Mouse (Mus musculus): ENCODE results near the gene Gmpr2. TPM values are rescaled to one million over a fixed set of nuclear protein-coding genes. Genes with fewer than 3 reads are reported as not detected.

The Gmpr2 gene
- 12.7 and 32.2 TPM in 2 replicates for polyA plus RNA-seq (2012; rRNA removed; ENCODE audit: low replicate concordance)

DNA sequence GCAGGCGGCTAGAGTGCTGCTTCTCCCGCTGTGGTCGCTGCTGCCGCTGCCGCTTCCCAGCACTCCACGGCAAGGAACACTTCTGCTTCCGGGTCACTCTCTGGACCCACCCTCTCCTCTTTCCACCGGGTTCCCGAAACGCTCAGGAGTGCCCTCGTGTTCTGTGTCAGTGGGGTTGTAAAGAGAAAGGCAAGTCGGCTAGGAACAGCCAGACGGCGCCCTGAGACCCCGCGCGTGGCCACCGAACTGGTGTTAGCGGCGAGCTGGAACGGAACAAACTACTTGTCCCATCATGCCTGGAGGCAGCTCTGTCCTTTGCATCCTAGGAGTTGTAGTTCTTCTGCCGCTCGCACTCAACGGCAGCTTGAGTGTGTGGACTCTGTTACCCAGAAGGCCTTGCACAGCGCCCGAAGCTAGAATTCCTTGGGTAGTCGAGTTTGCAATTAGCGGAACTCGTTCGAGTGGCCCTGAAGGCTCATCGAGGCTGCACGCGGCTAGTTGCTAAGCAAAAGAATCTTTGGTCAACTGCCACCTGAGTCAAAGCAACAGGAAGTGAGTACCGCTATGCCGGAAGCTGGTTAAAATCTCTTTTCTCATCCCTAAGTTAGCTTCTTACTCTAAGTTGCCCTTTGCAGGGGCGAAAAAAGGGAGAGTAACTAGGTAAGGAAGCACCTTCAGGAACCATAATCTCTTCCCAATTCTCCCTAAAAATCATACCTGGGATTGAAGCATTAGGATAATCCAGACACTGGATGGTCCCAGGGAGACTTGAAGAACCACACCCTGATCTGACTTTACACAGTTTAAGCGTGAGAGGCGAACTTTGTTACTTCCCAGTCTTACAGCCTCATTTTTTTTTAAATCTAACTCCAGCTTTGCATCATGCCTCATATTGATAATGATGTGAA lies at the start of gene Gmpr2, which contains the start of gene Nedd8:
Gene Gmpr2, plus strand, starts transcription at position 109 of the 908 bp plus-strand sequence.
Gene Nedd8, minus strand, starts transcription at position 292 of the 908 bp plus-strand sequence.

DNA sequence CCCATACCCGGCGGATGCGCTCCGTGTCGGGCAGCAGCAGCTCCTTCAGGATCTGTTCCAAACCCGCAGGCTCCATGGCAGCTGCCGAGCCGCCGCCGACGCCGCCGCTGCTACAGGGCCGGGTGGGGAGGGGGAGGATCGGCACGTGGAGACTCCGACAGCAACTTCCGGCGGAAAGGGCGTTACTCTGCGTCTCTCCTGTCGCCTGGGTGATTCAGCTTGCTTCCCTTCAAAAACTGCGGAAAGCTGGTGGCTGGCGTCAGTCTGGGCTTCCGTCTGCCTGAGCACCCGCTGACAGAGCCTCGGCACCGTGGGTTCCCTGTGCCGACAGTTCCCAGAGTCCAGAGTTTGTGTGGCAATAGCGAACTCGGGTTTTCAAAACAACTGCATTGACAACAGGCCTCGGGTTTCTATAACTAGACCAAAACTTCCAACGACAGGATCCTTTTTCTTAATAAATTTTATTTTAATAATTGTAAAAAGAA lies 36.2 kb upstream of the Gmpr2 start, which contains the start of gene Ipo4:
Gene Ipo4, minus strand, starts transcription at position 435 of the 485 bp plus-strand sequence.

DNA sequence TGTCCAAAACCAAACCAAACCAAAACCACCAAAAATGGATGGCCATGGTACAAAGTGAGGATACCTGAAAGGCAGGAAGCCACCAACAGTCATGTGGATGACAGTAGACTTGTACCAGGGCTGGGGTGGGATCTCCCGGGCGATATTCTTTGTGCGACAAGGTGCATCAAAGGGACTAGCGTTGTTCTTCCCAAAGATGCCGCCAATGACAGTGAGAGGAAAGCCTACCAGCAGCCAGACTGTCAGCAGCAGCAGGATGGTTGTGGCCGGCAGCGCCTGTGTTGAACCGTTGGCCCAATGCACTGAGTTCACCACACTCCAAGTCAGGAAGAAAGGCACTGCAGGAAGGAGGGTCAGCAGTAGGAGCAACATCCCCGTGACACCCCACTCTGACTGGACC lies 33.9 kb upstream of the Gmpr2 start, which contains the start of gene Gm49378:
Gene Gm49378, minus strand, starts transcription at position 101 of the 400 bp plus-strand sequence.

DNA sequence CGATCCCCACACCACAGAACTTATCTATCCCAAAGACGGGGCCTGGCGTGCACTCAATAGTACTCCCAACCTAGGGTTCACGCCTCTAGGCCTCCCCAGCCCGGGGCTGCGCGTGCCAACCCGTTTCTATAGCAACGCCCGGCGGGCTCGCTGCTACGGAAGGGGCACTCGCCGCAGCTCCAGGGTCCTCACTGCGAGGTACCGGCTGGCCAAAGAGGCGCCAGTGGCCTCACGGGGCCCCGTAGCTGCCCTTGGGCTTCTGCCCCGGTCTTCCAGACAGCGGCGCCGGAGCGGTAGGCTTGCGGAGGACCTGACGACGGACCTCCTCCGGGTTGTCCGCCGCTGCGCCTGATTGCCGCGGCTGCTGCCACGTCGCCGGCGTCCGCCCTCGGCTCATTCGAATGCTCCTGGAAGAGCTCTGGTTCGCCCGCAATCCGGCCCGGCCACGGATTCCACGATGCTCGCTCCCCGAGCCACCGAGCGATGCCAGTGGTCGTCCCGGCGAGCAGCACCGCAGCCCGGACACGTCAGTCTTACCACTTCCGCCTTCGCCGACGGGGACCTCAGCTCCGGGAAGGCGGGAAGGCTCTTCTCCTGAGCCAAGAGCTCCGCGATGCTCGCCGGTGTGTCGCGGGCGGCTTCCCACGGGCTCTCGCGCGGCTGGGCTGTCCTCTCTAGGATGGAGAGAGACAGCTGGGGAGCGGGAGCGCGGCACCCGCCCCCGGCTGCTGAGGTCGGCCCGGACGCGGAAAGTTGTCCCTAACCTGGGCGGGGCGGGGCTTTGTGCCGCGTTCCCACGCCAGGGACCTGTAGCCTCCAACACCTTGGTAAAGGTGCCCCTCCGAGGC lies 28.5 kb upstream of the Gmpr2 start, which contains the start of gene Tm9sf1:
Gene Tm9sf1, minus strand, starts transcription at position 747 of the 848 bp plus-strand sequence.

DNA sequence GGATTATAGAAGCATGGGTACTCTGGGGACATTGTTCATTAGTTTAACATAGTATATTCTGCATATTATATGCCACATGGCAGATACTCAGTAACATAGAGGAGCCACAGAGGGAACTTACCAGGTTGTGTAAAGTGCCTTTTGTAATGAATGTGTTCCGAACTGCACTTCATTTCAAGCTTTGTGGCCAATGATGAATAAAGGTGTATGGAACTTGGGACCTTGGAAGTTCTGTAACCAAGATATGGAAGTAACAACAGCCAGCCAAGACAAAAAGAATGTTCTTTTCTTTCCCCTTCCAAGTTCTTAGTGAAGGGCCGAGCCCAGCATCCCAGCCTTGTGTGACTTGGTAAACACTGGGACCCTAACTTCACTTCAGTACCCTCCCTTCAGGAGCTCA lies 21.9 kb upstream of the Gmpr2 start, which contains the start of gene Tssk4:
Gene Tssk4, plus strand, starts transcription at position 301 of the 400 bp plus-strand sequence.

DNA sequence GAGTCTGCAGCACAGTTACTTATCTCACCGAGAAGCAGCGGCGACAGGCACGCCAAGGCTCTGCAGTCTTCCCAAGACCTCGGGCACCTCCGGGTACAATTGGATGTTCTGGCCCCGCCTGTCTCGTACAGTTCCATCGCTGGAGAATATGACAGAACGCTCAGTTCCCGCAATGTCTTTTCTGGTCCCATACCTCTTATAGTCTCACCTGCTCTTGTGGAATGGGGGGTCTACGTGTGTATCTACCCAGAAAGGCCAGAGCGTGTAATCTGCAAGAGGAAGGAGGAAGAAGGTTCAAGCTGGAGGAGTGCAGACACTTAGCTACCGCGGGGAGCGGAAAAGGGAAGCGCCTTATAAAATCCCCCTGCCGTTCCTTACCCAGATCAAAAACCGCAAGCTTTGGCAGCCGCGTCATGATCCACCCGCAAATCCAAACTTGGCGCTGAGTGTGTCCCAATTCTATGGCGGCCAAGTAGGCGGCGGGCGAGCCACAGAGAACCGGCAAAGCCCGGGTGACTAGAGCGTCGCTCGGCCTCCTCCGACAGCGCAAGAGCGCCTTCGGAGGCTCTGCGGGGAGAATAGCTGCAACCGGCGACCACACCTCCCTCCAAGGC lies 11.7 kb upstream of the Gmpr2 start, which contains the start of gene Mdp1:
Gene Mdp1, minus strand, starts transcription at position 549 of the 614 bp plus-strand sequence.

DNA sequence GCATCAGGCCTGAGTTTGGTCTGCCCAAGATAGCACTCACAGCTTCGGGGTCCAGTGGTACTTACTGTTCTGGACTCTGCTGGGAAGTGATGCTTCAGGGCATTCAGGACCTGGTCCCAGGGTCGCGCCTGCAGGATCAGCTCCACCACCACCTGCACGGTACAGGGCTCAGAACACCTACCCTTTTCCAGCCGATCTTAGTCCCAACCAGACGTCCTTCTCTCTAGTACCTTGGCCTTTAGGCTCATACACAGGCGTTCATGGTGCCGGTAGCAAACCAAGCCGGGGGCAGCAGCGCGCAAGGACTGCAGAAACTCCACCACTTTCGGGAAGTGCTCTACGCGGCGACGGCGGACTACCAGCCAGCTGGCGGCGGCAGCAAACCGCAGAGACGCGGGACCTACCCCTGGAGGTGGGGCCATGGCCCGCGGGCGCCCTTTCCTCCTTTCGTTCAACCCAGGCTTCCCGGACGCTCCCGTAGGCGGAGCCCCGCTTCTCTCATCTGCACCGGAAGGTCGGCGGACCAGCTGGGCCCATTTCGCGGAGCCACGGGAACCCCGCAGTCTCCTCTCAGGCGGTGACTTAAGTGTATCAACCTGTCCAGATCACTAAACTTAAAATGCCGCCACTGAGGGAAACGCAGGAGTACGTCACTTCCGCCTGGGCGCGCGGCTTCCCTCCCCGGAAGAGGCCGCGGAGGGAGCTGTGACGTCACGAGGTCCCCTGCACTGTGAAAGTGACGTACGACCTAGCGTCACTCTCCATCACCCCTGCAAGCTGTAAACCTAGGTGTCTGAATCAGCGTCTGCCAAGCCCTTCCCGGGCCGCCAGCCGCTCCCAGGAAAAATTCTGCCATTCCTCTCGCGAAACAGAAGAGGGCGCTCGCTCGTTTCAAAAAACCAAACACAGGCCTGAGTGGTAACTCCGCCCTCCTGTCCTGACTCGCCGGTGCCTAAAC lies 9.7 kb downstream of the Gmpr2 start, which contains the start of gene Tinf2:
Gene Tinf2, minus strand, starts transcription at position 661 of the 958 bp plus-strand sequence.

DNA sequence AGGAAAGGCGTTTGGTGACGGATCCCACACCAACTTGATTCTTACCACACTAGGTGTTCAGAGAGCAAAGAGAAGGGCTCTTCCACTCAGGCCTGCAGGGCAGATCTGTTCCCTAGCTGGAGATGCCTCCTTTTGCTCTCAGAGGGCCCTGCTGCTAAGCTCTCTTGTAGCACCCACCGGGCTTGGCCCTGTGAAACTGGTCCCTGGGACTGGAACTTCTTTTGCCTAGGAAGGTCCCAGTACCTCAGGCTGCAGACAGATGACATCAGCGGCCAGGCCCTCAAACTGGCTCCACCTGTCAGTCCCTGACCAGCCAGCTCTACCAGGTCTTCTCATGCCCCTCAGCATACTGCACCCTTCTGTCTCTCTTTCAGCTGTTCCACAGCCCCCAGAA lies 42.0 kb downstream of the Gmpr2 start, which contains the start of gene Tgm1:
Gene Tgm1, minus strand, starts transcription at position 198 of the 394 bp plus-strand sequence.

DNA sequence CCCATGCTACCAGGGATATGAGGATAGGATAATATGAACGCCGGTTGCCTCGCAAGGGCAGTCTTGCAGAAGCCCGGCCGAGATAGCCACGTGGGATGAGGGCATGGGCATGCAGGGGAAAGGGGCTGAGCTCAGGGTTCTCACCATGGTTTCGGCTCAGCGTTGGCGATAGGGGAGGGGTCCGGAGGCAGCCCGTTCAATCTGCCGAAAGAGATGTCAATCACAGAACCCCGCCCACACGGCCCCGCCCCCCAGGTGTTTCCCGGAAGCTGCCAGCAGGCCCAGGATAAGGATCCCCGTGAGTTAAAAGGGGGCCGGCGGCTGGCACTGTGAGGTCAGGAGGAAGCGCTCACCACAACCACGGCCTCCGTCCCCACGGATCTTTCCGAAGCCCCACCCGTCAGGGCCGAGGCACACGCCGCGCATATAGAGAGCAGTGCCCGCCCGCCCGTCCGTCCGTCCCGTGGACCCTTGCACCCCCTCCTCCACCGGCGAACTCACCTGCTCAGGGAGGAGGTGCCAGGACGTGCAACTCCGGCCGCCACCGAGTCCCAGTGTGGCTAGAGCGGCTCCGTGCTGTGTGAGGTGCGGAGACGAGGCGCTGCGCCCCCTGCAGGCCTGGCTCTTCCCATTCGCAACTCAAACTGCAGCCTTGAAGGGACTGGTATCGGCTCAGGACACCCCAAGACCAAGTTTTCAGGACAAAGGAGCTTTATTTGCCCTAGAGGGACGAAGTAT lies 50.1 kb downstream of the Gmpr2 start, which contains the start of gene Rabggta:
Gene Rabggta, minus strand, starts transcription at position 564 of the 738 bp plus-strand sequence.

Other genes starting within 250 kb of the Gmpr2 start
- gene Dhrs4, start 193.2 kb upstream of the Gmpr2 start, polyA plus RNA-seq (2012; rRNA removed; ENCODE audit: low replicate concordance) = 37.4 and 44.9 TPM in 2 replicates
- gene Carmil3, start 181.3 kb upstream of the Gmpr2 start, polyA plus RNA-seq (2012; rRNA removed; ENCODE audit: low replicate concordance) = 4.7 and 7.6 TPM in 2 replicates
- gene Cpne6, start 161.5 kb upstream of the Gmpr2 start, polyA plus RNA-seq (2012; rRNA removed; ENCODE audit: low replicate concordance) = 0.04 and 0.06 TPM in 2 replicates
- gene Nrl, start 147.0 kb upstream of the Gmpr2 start, polyA plus RNA-seq (2012; rRNA removed; ENCODE audit: low replicate concordance) = not detected in 2 replicates
- gene Pck2, start 131.7 kb upstream of the Gmpr2 start, polyA plus RNA-seq (2012; rRNA removed; ENCODE audit: low replicate concordance) = 48.9 and 49.2 TPM in 2 replicates
- 81.8 and 97.0 TPM in 2 replicates for gene Dcaf11, start 111.9 kb upstream of the Gmpr2 start, polyA plus RNA-seq (2012; rRNA removed; ENCODE audit: low replicate concordance)
- gene A730061H03Rik, start 111.5 kb upstream of the Gmpr2 start, polyA plus RNA-seq (2012; rRNA removed; ENCODE audit: low replicate concordance) = 3.3 and 3.4 TPM in 2 replicates
- gene Fitm1, start 96.3 kb upstream of the Gmpr2 start, polyA plus RNA-seq (2012; rRNA removed; ENCODE audit: low replicate concordance) = 1.3 and 183 TPM in 2 replicates
- 108 and 126 TPM in 2 replicates for gene Psme1, start 93.8 kb upstream of the Gmpr2 start, polyA plus RNA-seq (2012; rRNA removed; ENCODE audit: low replicate concordance)
- gene Emc9, start 86.6 kb upstream of the Gmpr2 start, polyA plus RNA-seq (2012; rRNA removed; ENCODE audit: low replicate concordance) = 46.8 and 63.8 TPM in 2 replicates
- gene Psme2, start 80.8 kb upstream of the Gmpr2 start, polyA plus RNA-seq (2012; rRNA removed; ENCODE audit: low replicate concordance) = 82.9 and 83.0 TPM in 2 replicates
- gene Rnf31, start 80.2 kb upstream of the Gmpr2 start, polyA plus RNA-seq (2012; rRNA removed; ENCODE audit: low replicate concordance) = 45.2 and 55.3 TPM in 2 replicates
- 87.7 and 150 TPM in 2 replicates for gene Irf9, start 68.4 kb upstream of the Gmpr2 start, polyA plus RNA-seq (2012; rRNA removed; ENCODE audit: low replicate concordance)
- gene Rec8, start 53.9 kb upstream of the Gmpr2 start, polyA plus RNA-seq (2012; rRNA removed; ENCODE audit: low replicate concordance) = 1.1 and 1.5 TPM in 2 replicates
- gene Ipo4, start 36.0 kb upstream of the Gmpr2 start, polyA plus RNA-seq (2012; rRNA removed; ENCODE audit: low replicate concordance) = 86.3 and 113 TPM in 2 replicates
- gene Gm49378, start 34.0 kb upstream of the Gmpr2 start, polyA plus RNA-seq (2012; rRNA removed; ENCODE audit: low replicate concordance) = 12.4 and 13.1 TPM in 2 replicates
- 79.9 and 86.5 TPM in 2 replicates for gene Tm9sf1, start 28.1 kb upstream of the Gmpr2 start, polyA plus RNA-seq (2012; rRNA removed; ENCODE audit: low replicate concordance)
- 1.1 and 1.4 TPM in 2 replicates for gene Tssk4, start 21.8 kb upstream of the Gmpr2 start, polyA plus RNA-seq (2012; rRNA removed; ENCODE audit: low replicate concordance)
- 15.3 and 24.6 TPM in 2 replicates for gene Mdp1, start 11.4 kb upstream of the Gmpr2 start, polyA plus RNA-seq (2012; rRNA removed; ENCODE audit: low replicate concordance)
- 210 and 446 TPM in 2 replicates for gene Nedd8, start 183 bp downstream of the Gmpr2 start, polyA plus RNA-seq (2012; rRNA removed; ENCODE audit: low replicate concordance)
- gene Tinf2, start 9.9 kb downstream of the Gmpr2 start, polyA plus RNA-seq (2012; rRNA removed; ENCODE audit: low replicate concordance) = 12.8 and 15.9 TPM in 2 replicates
- 8.3 and 10.6 TPM in 2 replicates for gene Tgm1, start 42.0 kb downstream of the Gmpr2 start, polyA plus RNA-seq (2012; rRNA removed; ENCODE audit: low replicate concordance)
- 51.2 and 52.9 TPM in 2 replicates for gene Rabggta, start 50.3 kb downstream of the Gmpr2 start, polyA plus RNA-seq (2012; rRNA removed; ENCODE audit: low replicate concordance)
- gene Dhrs1, start 73.7 kb downstream of the Gmpr2 start, polyA plus RNA-seq (2012; rRNA removed; ENCODE audit: low replicate concordance) = 75.4 and 104 TPM in 2 replicates
- gene Nop9, start 73.8 kb downstream of the Gmpr2 start, polyA plus RNA-seq (2012; rRNA removed; ENCODE audit: low replicate concordance) = 16.8 and 28.9 TPM in 2 replicates
- 2.9 and 3.4 TPM in 2 replicates for gene Cideb, start 86.5 kb downstream of the Gmpr2 start, polyA plus RNA-seq (2012; rRNA removed; ENCODE audit: low replicate concordance)
- gene Ltb4r2, start 89.5 kb downstream of the Gmpr2 start, polyA plus RNA-seq (2012; rRNA removed; ENCODE audit: low replicate concordance) = 0.29 and 0.34 TPM in 2 replicates
- 5.1 and 7.6 TPM in 2 replicates for gene Ltb4r1, start 94.0 kb downstream of the Gmpr2 start, polyA plus RNA-seq (2012; rRNA removed; ENCODE audit: low replicate concordance)
- gene Adcy4, start 112.2 kb downstream of the Gmpr2 start, polyA plus RNA-seq (2012; rRNA removed; ENCODE audit: low replicate concordance) = 41.0 and 55.8 TPM in 2 replicates
- 21.9 and 26.5 TPM in 2 replicates for gene Ripk3, start 116.9 kb downstream of the Gmpr2 start, polyA plus RNA-seq (2012; rRNA removed; ENCODE audit: low replicate concordance)
- gene Nfatc4, start 151.2 kb downstream of the Gmpr2 start, polyA plus RNA-seq (2012; rRNA removed; ENCODE audit: low replicate concordance) = 28.1 and 37.1 TPM in 2 replicates
- gene Nynrin, start 182.1 kb downstream of the Gmpr2 start, polyA plus RNA-seq (2012; rRNA removed; ENCODE audit: low replicate concordance) = 6.3 and 6.5 TPM in 2 replicates
- gene Cbln3, start 212.5 kb downstream of the Gmpr2 start, polyA plus RNA-seq (2012; rRNA removed; ENCODE audit: low replicate concordance) = 0.26 and 0.33 TPM in 2 replicates
- gene Khnyn, start 213.0 kb downstream of the Gmpr2 start, polyA plus RNA-seq (2012; rRNA removed; ENCODE audit: low replicate concordance) = 24.4 and 25.2 TPM in 2 replicates
- 48.0 and 73.6 TPM in 2 replicates for gene Sdr39u1, start 228.4 kb downstream of the Gmpr2 start, polyA plus RNA-seq (2012; rRNA removed; ENCODE audit: low replicate concordance)